8 mouse cellular contexts compared by ENCODE assay signal in genomic region chr9:99875618-99876372, GRCm38 (mm10). TPM values are rescaled to one million over a fixed set of nuclear protein-coding genes. Genes with fewer than 3 reads are reported as not detected.
DNase-seq lines count a peak whose midpoint lies in the region; ATAC-seq and TF ChIP-seq lines count a peak whose summit lies in the region.

Gene Sox14 (minus strand): TSS chr9:99876170.

- intact Hi-C loops in gastrocnemius, adult 2 months (cut with DNase I), result no loop called here

- no peaks in the 10 kb centered on the region for H3K36me3 ChIP-seq in intestine, postnatal 0 days (ENCODE audit: control insufficient read depth, insufficient read depth)
- H3K36me3 ChIP-seq in neural tube, embryonic 11.5 days (ENCODE audit: control insufficient read depth, insufficient read depth, low read length), result no peaks in the 10 kb centered on the region

- TF ChIP-seq CTCF in gastrocnemius, adult 2 months (IDR thresholded peaks at IDR 0.05), result no peak
- no peak for TF ChIP-seq CTCF in intestine, postnatal 0 days (IDR thresholded peaks at IDR 0.05; ENCODE audit: low read depth)

- no peaks in the 10 kb centered on the region for H3K4me1 ChIP-seq in intestine, postnatal 0 days (replicated peaks; ENCODE audit: control insufficient read depth, insufficient read depth, low read length)
- peaks cover 13% of the 10 kb centered on the region for H3K4me1 ChIP-seq in neural tube, embryonic 11.5 days (ENCODE audit: control insufficient read depth, insufficient read depth, low read length)

- peaks cover 95% of the 10 kb centered on the region for H3K27me3 ChIP-seq in intestine, postnatal 0 days (replicated peaks; ENCODE audit: control insufficient read depth, insufficient read depth, low read length)
- H3K27me3 ChIP-seq in neural tube, embryonic 11.5 days (ENCODE audit: control insufficient read depth, insufficient read depth, low read length), result peaks cover 98% of the 10 kb centered on the region

- no peak for DNase-seq in gastrocnemius, adult 2 months
- no peak for DNase-seq in gastrocnemius, postnatal 10 days
- peak; percentile 48 for DNase-seq in embryo, embryonic 11 days
- peak; percentile 41 for DNase-seq in neural tube, embryonic 11.5 days (ENCODE audit: low spot score)
- no peak for DNase-seq in cerebellum, adult 9-11 months
- no peak for DNase-seq in urinary bladder, postnatal 4 days (ENCODE audit: low spot score in 2 of 2)
- DNase-seq in urinary bladder, adult 18-20 months (ENCODE audit: low spot score in 2 of 2), result no peak

- no peaks in the 10 kb centered on the region for H3K9me3 ChIP-seq in intestine, postnatal 0 days (ENCODE audit: control insufficient read depth)
- H3K9me3 ChIP-seq in neural tube, embryonic 11.5 days (ENCODE audit: control insufficient read depth, low read length), result no peaks in the 10 kb centered on the region

- H3K4me2 ChIP-seq in intestine, postnatal 0 days (replicated peaks; ENCODE audit: low read depth), result peak within 1 kb of the TSS; percentile 43
- peak within 1 kb of the TSS; percentile 19; the same call in 1 of the 2 replicates for H3K4me2 ChIP-seq in neural tube, embryonic 11.5 days (ENCODE audit: low read depth)

- no peak for ATAC-seq in intestine, postnatal 0 days
- no peak for ATAC-seq in neural tube, embryonic 11.5 days (ENCODE audit: insufficient read depth, low FRiP score, low TSS enrichment)

- H3K27ac ChIP-seq in gastrocnemius, adult 2 months, result no peak within 1 kb of the TSS
- no peak within 1 kb of the TSS for H3K27ac ChIP-seq in intestine, postnatal 0 days (ENCODE audit: low read depth, low read length)
- no peak within 1 kb of the TSS for H3K27ac ChIP-seq in neural tube, embryonic 11.5 days (ENCODE audit: low read depth, low read length)

- 2% methylated on average over 47 of the region's 47 CpGs for WGBS in intestine, postnatal 0 days
- under 1% methylated on average over 46 of the region's 47 CpGs for WGBS in neural tube, embryonic 11.5 days

- peak within 1 kb of the TSS; percentile 55 for H3K4me3 ChIP-seq in gastrocnemius, adult 2 months
- peak within 1 kb of the TSS; percentile 18 for H3K4me3 ChIP-seq in intestine, postnatal 0 days (ENCODE audit: low read depth, low read length)
- H3K4me3 ChIP-seq in neural tube, embryonic 11.5 days (ENCODE audit: low read depth, low read length), result 0 out of 2 replicates have a peak within 1 kb of the TSS, but pooled peaks have one; percentile 10

- H3K9ac ChIP-seq in intestine, postnatal 0 days (ENCODE audit: low read depth, low read length), result no peak within 1 kb of the TSS
- peak within 1 kb of the TSS; percentile 22 for H3K9ac ChIP-seq in neural tube, embryonic 11.5 days (ENCODE audit: low read length)

RNA-seq across cellular contexts. Expression of gene Sox14, which starts in this region (rescaled TPM):
- not detected for total RNA-seq in gastrocnemius, adult 2 months (2021)
- total RNA-seq in gastrocnemius, postnatal 10 days (2021), result not detected
- not detected in 2 replicates for polyA plus RNA-seq in intestine, postnatal 0 days (2015; fragmentation: Nextera tagmentation; extraction: Ambion mirVana)
- polyA plus RNA-seq in neural tube, embryonic 11.5 days (2014; fragmentation: Nextera tagmentation; extraction: Ambion mirVana), result 4.2 and 4.8 TPM in 2 replicates

Comparison
In these comparisons a context has a peak if more than half of its experiments do, and no peak if none do; other contexts are left out.
1. DNase-seq: peak in embryo, embryonic 11 days (single experiment) and neural tube, embryonic 11.5 days (single experiment); none in gastrocnemius, adult 2 months (single experiment), gastrocnemius, postnatal 10 days (single experiment), cerebellum, adult 9-11 months (single experiment), urinary bladder, postnatal 4 days (0 of 2) and urinary bladder, adult 18-20 months (0 of 2).
2. Peak in every context shown above with its lines, with median percentiles within 50 percentile points of each other: H3K4me3 ChIP-seq.